Mouse (Mus musculus) stomach, postnatal 0 days (tissue): Measurements from ENCODE around the gene Pirb.

Source experiments
- CTCF ChIP-seq: IDR thresholded peaks from 2 replicates; pipeline ENCODE4 v1.5.1; 2016; ENCODE audit warnings: antibody characterized with exemption, low read depth, mild to moderate bottlenecking, moderate library complexity
- EP300 ChIP-seq: optimal IDR thresholded peaks from 2 replicates; pipeline ENCODE3; 2016; ENCODE audit warnings: antibody characterized with exemption

- no peak for TF ChIP-seq CTCF
- TF ChIP-seq EP300: no peak
These were observed 21.7 kb downstream of the Pirb start for GRCm38 (mm10) chr7:3698471-3698870.
